Mouse (Mus musculus): ENCODE data around the gene Dimt1. TPM values are rescaled to one million over a fixed set of nuclear protein-coding genes. Genes with fewer than 3 reads are reported as not detected.
"Not testable (repeated sequence)": the region's sequence is repeated elsewhere in the genome, so short reads cannot be mapped to it uniquely, and the experiment has no call there.

Dimt1 gene
- 10 to 100 TPM; 11.5 to 12.7 TPM for total RNA-seq (2021)
- long read RNA-seq, experiment 1, transcript Dimt1-201 (12 exons, 2,051 nt), result major isoform, 7 of 12 reads
- long read RNA-seq, experiment 1, partial matches to known transcripts, result 0 of 12 reads
- long read RNA-seq, experiment 1, other reads (novel, unspliced or antisense), result 3 of 12 reads
- long read RNA-seq, experiment 2, transcript Dimt1-201 (12 exons, 2,051 nt), result major isoform, 9 of 15 reads
- long read RNA-seq, experiment 2, partial matches to known transcripts, result 1 of 15 reads
- long read RNA-seq, experiment 2, other reads (novel, unspliced or antisense), result 5 of 15 reads

DNA sequence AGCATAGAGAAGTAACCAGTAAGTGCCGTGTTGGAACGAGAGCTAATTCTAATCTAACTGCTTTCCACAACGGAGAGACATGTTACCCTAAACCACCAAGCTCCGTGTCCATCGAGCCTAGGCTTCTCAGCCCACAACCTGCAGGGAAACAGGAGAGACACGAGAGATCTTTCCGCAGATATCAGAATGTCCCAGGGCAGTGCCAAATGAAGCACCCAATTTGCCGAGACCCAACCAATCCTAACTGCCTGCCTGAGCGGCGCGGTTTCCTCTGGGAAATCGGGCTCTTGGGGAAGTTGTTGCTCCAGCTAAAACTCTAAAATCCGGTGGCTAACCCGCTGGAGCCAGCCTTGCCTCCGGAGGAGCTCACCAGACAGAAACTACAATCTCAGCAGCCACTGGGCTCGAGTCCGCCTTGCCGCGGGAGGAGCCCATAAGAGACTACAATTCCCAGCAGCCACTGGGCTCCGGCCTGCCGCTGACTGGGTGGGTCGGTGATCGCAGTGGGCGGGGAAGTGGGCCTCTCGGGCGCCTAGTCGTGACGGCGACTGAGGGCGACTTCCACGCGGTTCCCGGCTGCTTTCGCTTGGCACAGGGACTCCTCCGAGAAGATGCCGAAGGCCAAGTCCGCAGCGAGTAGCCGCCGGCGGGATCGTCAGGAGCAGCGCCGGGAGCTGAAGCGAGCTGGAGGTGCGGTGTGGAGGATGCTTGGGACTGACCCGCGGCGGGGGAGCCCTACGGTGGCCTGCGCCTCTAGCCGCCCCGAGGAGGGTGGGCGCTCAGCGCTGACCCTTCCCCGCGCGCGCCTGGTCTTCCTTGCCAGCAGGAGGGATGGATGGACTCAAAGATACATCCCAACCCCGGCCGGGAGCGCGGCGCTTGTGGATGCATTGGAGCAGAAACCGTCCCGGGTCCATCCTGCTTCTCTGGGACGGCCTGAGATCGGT is at the start of gene Dimt1:
Gene Dimt1 (plus strand): TSS at position 534 of the 947 bp plus-strand sequence.
- peak; percentile 91 to 95 for DNase-seq (ENCODE audit: low spot score in 2 of 2)

DNA sequence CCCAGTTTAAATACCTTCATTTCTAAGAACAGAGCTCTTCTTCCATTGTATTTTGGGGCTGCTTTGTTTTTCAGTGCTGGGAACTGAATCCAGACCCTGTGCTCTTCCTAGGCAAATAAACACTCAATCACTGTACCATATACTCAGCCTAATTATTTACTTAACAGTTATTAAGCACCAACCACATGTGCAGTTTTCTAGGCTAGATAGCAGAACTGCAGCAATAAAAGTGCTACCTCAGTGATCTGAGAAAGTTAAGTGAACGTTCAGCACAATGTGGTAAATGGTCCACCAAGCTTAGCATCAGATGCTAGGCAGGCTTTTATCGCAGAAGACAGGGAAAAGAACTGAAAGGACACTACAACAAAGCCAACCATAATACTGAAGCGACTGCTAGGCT is 42.3 kb upstream of the Dimt1 start:
- DNase-seq (ENCODE audit: low spot score in 2 of 2), result no peak

DNA sequence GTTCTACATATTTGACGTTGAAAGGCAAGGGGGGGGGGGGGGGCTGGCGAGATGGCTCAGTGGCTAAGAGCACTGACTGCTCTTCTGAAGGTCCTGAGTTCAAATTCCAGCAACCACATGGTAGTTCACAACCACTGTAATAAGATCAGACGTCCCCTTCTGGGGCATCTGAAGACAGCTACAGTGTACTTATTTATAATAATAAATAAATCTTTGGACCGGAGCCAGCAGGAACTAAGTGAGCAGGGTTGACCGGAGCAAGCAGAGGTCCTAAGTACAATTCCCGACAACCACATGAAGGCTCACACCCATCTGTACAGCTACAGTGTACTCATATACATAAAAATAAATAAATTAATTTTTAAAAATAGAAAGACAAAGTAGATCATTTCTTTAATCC is 41.8 kb upstream of the Dimt1 start:
- not testable (repeated sequence) for DNase-seq (ENCODE audit: low spot score in 2 of 2)

DNA sequence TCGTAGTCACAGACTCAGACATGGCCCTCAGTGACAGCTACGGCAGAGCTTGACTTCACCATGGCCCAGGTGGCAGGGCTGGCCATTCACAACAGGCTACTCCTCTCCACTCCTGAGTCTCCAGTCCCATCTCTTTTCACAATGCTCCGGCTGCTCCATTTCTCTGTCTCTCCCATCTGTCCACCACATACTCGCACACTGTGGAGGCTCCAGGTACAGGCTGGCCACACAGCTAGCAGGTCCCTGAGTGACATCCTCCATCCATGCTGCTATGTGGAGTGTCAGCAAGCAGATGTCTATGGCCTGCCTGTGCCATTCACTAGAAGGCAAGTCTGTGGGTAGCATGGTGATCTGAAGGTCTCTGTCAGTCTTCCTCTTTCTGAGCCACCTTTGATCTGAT is 39.7 kb upstream of the Dimt1 start:
- DNase-seq (ENCODE audit: low spot score in 2 of 2), result no peak

DNA sequence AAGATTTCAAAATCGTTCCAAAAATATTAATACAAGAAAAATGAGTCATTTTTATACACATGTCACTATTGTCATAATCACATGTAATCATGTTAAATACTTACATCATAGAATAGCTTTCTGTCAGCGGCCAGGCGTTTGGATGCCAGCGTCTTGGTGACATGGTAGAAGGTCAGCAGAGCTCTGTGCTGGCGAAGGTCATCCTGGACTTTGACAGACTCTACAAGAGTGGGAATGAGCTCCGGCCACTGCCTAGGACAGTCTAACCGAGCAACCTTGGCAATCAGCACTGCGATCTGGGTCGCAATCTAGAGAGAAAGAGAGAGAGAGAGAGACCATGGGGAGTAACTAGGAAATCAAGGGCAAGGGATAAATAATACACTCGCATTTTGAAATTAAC is 36.8 kb upstream of the Dimt1 start:
- DNase-seq (ENCODE audit: low spot score in 2 of 2), result no peak

DNA sequence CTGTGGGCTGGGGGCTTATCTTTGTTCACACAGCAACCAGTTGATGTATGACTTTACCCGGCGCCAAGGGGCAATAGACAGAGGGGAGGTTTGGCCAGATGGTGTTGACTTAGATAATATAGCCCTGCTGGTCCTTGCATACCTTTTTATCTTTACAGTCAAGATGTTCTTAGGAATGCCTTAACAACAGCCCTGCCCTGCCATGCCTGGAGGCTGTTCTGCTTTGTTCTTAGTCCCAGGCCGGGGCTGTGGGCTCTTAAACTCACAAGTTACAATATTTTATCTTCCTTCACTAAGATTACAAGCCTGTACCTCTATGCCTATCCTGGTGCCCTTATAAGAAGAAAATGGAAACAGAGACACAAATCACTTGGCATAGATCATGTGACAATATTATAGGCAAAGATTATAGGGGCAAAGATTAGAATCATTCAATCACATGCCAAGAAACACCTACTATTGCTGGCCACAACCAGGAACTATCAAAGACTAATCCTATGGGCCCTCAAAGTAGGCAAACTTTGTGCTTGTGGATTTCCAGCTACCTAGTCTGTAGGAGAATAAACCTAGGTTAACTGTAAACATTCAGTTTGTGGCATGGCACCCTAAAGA is 33.7 kb upstream of the Dimt1 start:
- DNase-seq (ENCODE audit: low spot score in 2 of 2), result no peak

DNA sequence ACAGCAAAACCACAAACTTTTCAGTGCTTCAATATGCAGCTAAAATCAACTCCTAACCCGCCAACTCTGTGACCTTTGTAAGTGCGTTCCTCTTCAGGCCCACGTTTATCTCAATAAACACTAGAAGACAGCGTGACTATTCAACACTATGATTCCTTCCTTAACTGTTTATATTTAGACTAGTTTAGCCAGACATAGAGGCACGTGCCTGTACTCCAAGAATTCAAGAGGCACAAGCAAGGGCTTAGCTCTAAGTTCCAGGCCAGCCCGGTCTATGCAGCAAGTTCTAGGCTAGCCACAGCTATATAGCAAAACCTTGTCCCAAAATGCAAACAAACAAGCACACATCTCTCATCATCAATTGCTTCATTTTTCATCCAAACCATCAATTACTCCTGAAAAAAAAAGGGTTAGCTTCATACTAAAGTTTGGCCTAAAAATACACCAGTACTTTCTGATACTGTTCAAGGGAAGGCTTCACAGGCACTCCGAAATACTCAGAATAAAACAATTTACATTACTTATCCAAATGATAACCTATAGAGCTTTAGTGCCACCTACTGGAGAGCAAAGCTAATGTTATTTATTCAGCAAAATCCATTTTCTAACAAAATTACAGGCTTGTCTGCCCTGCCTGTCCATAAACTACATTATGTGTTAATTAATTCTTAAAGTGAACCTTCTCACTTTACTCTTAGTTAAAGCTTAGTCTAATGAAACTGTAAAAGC is 28.4 kb upstream of the Dimt1 start:
- no peak for DNase-seq (ENCODE audit: low spot score in 2 of 2)

DNA sequence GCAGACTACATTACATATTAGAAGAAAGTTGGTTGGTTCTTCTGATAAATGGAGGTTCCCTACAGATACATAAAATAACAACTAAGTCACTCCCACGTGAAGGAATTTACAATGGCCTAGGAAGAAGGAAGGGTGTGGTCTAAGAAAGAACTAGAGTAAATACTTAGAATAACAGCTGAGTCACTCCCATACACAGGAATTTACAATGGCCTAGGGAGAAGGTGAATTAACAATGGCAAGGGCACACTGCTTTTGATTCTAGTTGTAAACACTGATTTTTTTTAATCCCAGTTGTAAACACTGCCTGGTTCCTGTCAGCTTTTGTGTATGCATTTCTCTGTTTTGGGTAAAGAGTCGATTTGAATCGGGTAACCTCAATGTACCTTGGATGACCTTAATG is 21.0 kb upstream of the Dimt1 start:
- not testable (repeated sequence) for DNase-seq (ENCODE audit: low spot score in 2 of 2)

DNA sequence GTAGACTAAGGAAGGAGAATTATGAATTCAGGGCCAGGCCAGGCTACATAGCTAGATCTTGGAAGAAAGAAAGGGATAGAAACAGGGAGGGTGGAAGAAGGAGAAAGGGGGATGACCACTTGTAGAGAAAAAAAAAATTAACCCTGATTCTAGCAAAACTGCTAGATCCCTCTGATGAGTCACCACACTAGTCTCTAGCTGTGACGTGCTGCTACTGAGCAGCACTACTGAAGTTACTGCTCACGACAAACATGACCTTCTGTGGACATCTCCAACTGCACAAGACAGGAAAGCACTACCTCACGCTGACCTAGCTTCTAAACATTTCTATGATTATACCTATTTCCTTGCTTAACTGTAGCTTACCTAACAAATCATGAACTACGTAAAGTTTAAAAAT is 18.6 kb upstream of the Dimt1 start:
- DNase-seq (ENCODE audit: low spot score in 2 of 2), result no peak

DNA sequence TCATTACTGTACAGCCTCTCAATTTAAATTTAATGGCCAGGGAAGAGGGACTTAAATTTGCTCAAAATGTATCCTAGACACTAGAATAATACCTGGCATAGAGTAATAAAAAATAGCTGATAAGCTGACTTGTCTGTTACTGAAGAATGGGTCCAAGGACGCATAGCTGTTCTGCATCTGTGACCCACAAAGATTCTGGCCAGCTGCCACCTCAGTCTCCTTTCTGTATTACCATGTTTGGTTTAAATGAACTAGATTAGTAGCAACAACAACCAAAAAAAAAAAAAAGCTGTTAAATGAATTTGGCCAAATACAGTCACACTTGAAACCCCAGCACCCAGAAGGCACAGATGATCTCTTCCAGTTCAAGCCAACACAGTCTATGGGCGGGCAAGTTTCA is 17.7 kb upstream of the Dimt1 start:
- DNase-seq (ENCODE audit: low spot score in 2 of 2), result no peak

DNA sequence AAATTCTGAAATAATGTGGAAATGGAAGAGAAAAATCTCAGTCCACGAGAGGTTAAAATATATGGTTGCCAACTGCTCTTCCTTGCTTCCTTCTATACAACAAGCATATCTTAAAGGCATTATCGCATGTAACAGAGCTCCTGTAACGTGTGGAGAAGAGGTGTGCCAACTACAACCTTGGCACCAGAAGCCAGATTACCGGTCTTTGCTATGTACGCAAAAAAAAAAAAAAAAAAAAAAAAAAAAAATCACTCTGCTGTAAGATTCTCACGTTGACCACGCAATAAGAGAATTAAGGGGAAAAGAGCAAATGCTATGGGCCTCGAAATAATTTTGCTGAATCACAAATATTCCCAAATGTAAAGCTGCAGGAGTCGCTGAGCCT is 11.1 kb upstream of the Dimt1 start:
- DNase-seq (ENCODE audit: low spot score in 2 of 2), result no peak

DNA sequence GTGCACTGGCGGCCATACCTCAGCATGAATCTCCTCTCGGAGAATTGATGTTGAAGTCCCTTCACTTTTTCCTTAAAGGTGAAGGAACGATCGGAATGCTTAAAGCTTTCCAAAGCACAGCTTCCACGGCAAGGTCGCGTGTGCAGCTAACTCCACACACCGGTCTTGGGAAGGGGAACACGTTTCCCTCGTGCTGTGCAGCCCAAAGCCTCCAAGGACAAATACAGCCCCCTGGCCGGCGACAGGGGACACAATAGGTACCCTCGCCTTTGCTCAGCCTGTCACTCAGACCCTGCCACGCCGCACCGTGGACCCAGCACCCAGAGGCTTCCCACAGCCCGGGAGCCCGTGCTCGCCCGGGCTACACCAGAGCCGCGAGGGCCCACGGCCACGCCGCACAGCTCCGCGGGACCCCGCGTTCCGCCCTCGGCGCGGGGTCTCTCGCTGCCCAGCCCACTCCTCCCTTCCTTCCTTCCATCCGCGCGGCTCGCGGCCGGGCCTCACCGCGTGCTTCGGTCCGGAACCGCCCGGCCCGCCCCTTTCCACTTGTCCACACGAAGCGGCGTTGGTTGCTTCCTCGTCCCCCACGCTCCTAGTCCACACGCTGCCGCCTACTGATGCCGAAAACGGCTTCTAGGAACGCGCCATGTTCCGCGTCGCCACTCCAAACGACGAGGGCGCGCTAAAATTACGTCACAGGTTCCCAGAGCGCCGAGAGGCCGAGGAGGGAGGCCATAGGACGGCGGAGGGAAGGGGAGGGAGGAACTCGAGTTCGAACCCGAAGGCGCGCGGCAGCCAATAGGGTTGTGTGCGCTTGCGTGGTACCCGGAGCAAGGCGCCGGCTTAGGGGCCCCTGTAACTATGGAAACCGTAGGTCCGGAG is 10.4 kb upstream of the Dimt1 start, which contains the start of gene Ipo11:
Gene Ipo11 (minus strand): TSS at position 703 of the 882 bp plus-strand sequence.
- DNase-seq (ENCODE audit: low spot score in 2 of 2), result peak; percentile 78 to 91

DNA sequence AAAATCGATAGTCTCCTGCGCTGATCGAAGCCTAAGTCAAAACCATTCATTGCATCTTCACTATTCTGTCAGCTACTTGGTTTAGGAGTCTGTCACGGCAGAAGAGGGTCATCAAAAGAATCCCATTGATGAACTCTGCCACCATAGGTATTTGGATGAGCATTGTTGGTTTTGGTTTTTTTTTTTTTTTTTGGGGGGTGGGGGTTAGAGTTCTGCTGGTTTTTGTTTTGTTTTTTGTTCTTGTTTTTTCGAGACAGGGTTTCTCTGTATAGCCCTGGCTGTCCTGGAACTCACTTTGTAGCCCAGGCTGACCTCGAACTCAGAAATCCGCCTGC is 9.8 kb upstream of the Dimt1 start:
- no peak for DNase-seq (ENCODE audit: low spot score in 2 of 2)

DNA sequence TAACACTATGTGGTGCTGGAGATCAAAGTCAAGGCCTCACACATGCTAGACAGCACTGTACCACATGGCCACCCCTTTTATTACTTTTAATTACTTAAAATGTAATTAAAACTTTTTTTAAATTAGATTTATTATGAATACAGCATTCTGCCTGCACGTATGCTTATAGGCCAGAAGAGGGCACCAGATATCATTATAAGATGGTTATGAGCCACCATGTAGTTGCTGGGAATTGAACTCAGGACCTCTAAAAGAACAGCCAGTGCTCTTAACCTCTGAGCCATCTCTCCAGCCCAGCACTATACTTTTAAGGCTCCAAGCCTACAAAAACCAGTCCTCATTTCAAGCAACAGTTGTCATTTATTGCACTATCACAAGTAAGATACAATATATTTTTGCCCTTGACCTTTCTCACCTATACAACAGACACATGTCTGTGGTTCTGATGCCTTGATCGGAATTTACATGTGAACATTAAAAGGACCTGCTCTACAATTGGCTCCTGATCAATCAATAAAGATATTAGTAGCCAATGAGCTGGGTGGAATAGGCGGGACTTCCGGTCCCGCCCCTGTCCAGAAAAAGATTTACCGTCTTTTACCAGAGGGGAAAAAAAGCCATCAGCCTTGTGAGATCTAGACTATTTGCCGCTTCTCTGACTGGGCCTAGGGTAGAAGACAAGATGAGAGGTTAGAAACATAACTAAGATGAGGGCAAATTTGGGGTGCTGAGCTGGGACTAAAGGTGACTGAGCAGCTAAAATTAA is 5.5 kb upstream of the Dimt1 start:
- no peak for DNase-seq (ENCODE audit: low spot score in 2 of 2)

DNA sequence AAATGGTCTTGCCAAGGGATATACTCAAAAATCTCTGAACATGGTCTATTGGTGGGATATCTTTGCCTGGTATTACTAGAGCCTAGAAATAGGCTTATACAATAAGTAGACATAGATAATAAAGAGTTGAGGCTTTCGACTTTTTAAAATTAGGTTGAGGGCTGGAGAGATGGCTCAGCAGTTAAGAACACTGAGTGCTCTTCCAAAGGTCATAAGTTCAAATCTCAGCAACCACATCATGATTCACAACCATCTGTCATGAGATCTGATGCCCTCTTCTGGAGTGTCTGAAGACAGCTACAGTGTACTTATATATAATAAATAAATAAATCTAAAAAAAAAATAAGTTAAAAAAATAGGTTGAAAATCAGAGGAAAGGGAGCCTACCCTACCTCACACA is 4.2 kb upstream of the Dimt1 start:
- no peak for DNase-seq (ENCODE audit: low spot score in 2 of 2)

DNA sequence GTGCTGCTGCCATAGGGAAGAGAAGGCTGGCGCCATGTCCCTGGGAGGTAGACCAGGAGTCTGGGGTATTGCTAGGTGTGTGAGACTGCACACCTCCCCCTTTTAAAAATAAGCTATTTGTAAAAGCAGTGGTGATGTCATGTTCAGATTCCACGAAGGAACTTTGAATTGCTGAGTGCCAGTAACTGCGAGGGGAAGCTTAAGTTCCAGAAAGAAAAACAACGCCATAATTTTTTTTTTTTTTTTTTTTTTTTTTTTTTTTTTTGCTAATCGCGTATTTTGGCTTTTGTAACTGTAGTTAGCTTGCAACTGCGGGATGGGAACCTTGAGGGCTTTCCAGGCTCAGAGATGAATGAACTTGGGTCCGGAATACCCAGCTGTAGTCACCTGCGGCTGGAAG is 1.4 kb upstream of the Dimt1 start:
- no peak for DNase-seq (ENCODE audit: low spot score in 2 of 2)

DNA sequence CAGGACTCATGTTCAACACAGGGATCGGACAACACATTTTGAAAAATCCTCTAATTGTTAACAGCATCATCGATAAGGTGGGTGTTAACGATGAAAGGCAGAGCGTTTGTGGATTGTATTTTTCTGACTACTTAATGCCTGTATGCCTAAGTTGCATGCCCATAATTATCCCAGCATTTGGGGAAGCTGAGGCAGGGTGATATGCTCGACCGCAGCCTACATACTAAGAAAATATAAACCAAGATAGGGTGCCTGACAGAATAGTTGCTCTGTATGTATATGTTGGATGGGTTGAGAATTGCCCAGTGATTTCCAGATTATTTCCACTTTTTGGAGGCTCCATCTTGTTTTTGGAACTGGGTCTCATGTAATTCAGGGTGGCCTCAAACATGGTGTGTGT is 656 bp downstream of the Dimt1 start:
- no peak for DNase-seq (ENCODE audit: low spot score in 2 of 2)

DNA sequence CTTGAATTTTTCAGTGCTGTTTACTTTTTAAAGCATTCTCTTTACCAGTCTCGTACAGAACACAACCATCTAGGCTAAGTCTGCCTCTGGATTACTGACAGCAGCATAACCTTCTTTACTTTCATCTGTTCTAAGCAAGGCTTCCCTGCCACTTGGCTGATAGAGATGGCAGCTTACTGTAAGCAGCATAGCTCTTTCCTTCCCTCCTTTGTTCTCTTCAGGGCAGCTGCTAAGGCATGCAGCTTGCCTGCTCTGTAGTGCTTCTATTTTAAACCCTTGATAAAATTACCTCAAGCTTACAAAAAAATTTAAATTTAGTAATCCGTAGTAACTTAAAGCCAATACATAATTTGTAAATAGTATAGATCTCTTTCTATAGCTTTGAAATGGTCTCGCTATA is 8.0 kb downstream of the Dimt1 start:
- no peak for DNase-seq (ENCODE audit: low spot score in 2 of 2)

DNA sequence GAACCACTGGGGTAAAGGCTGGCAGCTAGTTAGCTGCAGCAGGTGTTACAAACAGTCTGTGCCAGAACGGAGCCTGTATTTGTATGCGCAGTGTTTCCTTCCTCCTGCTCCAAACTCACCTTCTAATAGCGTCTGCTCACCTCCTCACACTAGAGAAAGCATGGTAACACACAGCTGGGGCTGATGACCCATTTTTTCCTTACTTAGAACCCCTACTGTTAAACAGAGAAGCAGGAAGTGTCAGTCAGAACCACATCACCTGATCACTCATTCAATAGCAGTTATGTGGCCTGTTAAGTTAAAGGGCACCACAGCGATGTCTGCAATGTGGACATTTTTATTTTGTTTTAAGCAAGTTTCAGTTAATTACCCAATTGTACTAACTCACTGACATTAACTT is 10.6 kb downstream of the Dimt1 start:
- DNase-seq (ENCODE audit: low spot score in 2 of 2), result no peak

DNA sequence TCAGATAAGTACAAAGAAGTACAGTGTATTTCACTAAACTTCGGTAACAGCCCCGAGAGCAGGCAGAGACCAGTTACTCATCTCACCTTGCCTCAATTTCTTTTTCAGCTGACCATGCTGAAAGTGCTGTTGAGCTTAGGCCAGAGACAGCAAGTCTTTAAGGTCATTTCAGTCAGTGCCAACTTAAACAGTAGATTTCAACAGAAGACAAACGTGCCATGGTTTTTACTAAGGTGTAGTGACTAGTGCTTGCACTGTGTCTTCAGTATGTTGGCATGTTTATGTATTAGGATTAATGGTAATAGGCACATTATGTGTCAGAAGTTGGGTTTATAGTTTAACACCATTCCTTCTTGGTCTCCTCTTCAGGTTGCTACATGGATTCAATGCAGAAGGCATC is 11.4 kb downstream of the Dimt1 start:
- DNase-seq (ENCODE audit: low spot score in 2 of 2), result no peak

All from gastrocnemius, postnatal 4 days (tissue).